Mouse (Mus musculus) lung, postnatal 14 days (tissue): Measurements from ENCODE around the gene Cdyl2.

Experiments
- DNase-seq: peaks from one replicate; pipeline ENCODE4 v3.0.0; 2021

The Cdyl2 gene

GRCm38 (mm10) chr8:116732684-116733647 is at the start of gene Cdyl2:
Gene Cdyl2, minus strand, starts transcription at chr8:116732991.
- DNase-seq, result peak; percentile 81

- no peak for DNase-seq
These were observed 47.8 kb upstream of the Cdyl2 start for GRCm38 (mm10) chr8:116780594-116780993.

GRCm38 (mm10) chr8:116774220-116774619 is 41.4 kb upstream of the Cdyl2 start:
- no peak for DNase-seq

GRCm38 (mm10) chr8:116772727-116773126 is 39.9 kb upstream of the Cdyl2 start:
- DNase-seq, result no peak

- DNase-seq, result peak; percentile 25
These were observed 39.1 kb upstream of the Cdyl2 start for GRCm38 (mm10) chr8:116771797-116772343.

DNA sequence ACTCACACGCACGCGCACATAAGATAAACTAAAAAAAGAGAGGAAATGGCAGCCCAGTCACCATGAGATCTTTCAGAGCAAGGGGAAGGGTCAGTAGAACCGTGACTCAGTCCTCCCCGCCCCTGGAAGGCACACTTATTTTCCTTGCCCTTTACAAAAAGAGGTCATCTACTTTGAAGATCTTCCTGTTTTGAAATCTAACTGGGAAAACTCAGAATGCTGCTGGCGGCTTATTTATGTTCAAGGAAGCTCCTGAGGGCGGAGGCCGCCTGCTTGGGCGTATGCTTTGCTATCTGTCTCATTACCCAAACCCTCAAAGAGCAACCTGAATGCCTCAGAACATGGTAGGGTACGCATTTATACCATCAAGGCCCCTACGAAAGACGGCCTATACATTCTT is 38.0 kb upstream of the Cdyl2 start:
- no peak for DNase-seq

DNA sequence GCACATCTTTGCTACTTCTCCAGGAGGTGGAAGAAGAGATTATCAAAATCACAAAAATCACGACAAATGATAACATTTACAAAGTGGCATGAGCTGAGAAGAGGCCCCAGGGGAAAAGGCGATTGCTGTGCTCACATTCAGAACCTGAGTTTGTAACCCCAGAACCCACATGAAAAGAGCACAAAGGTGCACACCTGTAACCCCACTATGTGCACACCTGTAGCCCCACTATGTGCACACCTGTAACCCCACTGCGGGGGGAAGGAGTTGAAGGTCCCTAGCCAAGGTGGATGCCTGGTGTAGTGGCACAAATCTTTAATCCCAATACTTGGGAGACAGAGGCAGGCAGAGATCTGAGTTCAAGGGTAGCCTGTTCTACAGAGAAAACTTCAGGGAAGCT is 23.4 kb upstream of the Cdyl2 start:
- no peak for DNase-seq

- DNase-seq, result peak; percentile 61
These were observed 22.8 kb upstream of the Cdyl2 start for GRCm38 (mm10) chr8:116755557-116755956.

- DNase-seq, result no peak
These were observed 7.9 kb upstream of the Cdyl2 start for GRCm38 (mm10) chr8:116740726-116741125.

- no peak for DNase-seq
These were observed 2.5 kb upstream of the Cdyl2 start for GRCm38 (mm10) chr8:116735306-116735705.

DNA sequence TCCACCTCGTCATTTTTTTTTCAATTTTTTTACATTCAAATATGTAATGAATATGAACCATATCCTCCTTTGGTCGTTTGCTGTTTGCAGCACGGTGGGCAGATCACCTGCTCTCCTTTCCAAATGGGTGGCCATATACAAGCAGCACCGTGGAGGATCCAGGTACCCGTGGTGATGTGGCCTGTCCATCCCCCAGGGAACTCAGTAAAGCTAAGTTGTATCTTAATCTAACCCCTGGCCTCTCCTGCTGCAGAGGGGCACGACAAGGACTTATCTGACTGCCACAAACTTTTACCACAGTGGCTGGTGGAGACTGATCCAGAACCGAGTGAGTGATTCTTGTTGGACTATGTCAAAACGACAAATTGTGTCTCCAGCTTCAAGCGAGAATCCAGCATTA is 1.4 kb upstream of the Cdyl2 start:
- no peak for DNase-seq

- no peak for DNase-seq
These were observed 840 bp upstream of the Cdyl2 start for GRCm38 (mm10) chr8:116733648-116734014.

- peak; percentile 57 for DNase-seq
These were observed 661 bp downstream of the Cdyl2 start for GRCm38 (mm10) chr8:116731976-116732683.

GRCm38 (mm10) chr8:116721451-116721850 is 11.3 kb downstream of the Cdyl2 start:
- DNase-seq, result no peak

- no peak for DNase-seq
These were observed 25.3 kb downstream of the Cdyl2 start for GRCm38 (mm10) chr8:116707496-116707895.

DNA sequence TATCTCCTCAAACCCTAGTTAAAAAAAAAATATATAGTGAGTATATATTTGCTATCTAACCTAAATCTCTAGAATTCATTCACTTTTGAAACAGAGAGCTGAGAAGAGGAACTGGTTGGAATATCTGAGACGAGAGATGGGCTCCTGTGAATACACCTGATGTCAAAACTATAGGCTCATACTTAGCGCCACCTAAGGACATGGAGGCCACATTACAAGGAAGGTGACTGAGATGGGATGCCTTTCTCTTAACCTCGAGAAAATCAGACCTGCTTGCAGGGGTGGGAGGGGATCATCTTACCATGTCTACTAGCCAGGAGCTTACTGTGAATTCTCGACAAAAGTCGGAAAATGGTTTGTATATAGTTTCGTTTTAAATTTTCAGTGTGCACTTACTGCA is 30.3 kb downstream of the Cdyl2 start:
- no peak for DNase-seq

DNA sequence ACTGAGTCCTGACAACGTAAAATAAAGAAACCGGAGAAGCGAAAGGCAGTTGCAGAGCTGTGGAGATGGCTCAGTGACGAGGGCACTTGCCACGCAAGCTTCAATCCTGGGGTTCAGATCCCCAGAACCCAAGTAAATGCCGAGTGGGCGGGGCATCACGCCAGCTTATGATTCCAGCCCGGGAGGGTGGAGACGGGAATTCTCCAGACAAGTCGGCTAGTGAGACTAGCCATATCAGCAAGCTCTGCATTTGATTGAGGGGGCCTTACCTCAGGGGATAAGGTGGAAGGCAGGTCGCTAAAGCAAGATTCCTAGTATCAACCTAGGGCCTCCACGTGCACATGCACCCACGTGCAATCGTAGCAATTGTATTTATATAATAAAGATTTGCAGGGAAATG is 39.9 kb downstream of the Cdyl2 start:
- no peak for DNase-seq

DNA sequence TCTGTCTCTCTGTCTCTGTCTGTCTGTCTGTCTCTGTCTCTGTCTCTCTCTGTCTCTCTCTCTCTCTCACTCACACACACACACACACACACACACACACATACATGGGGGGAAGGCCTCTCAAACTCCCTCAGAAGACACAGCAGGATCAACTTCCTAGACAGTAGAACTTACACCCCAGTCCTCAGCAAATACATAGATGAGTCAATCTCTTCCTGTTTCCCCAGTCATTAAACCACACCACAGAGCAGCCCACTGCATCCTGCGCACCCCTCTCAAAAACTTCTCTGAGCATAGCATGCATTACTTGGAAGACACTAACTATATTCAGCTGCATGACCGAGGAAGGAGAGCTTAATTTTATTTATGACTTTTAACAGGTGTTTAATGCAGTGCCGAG is 43.0 kb downstream of the Cdyl2 start:
- no peak for DNase-seq

DNA sequence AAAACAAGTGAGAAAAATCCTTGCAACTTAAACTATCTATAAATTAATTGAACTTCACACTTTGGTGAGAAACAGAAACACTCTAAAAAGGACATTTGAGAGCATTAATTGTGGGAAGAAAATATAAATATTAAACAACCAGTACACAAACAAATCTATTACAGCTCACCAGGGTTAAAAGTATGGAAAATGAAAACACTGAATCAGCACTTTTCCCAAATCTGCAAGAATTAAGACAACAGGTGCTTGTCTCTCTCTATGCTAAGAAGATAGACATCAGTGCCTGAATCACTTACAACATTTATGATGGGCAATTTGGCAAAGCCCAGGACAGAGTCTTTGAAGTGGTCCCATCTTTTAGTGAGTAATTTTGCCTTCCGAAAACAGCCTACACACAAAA is 56.6 kb downstream of the Cdyl2 start:
- no peak for DNase-seq

DNA sequence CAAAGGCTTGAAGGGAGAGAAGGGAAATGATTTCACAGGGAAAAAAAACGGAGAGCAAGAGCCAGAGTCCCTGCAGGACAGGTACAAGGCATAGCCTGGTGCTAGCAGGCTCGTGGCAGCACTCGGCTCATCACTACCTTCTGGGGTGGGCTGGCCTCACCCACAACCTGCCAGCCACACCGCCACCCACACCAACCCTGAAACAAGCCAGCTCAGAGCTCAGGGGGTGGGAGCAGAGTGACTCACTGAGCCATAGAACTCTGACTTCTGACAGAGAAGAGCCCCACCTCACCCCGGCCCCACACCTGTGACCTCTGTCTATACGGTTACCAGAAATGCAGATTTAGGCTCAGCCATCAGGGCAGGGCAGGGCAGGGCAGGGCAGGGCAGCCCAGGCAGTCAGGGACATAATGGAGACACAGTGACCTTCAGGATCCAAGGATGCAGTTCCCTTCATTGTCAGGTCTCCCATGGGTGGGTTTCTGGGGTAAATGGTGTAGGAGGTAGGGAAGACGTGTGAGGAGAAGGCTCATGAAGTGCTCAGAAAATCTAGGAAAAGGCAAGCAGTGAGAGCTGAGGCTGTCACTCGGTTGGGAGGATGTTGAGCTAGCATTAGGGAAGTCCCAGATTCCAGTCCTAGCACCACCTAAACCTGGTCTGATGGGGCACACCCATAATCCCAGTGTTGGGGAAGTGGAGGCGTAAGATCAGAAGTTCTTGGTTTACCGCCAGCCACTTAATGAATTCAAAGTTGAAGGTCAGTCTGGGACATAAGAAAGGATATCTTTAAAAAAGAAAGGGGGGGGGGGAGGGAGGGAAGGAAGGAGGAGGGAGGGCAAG is 58.6 kb downstream of the Cdyl2 start:
- no peak for DNase-seq

- no peak for DNase-seq
These were observed 59.3 kb downstream of the Cdyl2 start for GRCm38 (mm10) chr8:116673493-116673892.

GRCm38 (mm10) chr8:116673052-116673451 is 59.7 kb downstream of the Cdyl2 start:
- DNase-seq, result no peak

DNA sequence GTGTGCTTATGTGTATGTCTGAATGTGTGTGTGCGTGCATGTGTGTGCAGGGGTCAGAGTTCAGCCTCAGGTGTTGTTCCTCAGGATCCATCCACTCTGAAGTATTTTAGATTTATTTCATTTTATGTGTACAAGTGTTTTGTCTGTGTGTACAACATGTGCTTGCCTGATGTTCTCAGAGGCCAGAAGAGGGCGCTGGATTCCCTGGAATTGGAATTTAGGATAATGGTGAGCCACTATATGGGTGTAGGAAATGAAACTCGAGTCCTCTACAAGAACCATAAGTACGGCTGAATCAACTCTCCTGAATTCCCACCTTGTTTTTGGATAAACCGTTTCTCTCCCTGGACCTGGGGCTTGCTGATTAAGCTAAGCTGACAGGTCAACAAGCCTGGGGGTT is 61.2 kb downstream of the Cdyl2 start:
- DNase-seq, result peak; percentile 16
